Mouse (Mus musculus) liver, postnatal 0 days (tissue): ENCODE data around the gene Cenpa. TPM values are rescaled to one million over a fixed set of nuclear protein-coding genes. Genes with fewer than 3 reads are reported as not detected.
A peak's percentile ranks its signal among the peaks of the same experiment; 100 is the strongest.

Experiments used
- ATAC-seq: fragments of 200-750 bp; cut with Nextera tagmentation; 2 replicates; pipeline ENCODE4 v1.8.0; 2017; ENCODE audit warnings: mild to moderate bottlenecking, moderate library complexity
- DNase-seq: peaks from one replicate; pipeline ENCODE4 v3.0.0-alpha.2; 2016
- H3K27ac ChIP-seq: fragments of 300-500 bp; sonication (generic); 2 replicates; pipeline ENCODE4 v1.5.1; 2014; ENCODE audit warnings: antibody characterized with exemption, moderate library complexity, mild to moderate bottlenecking, low read depth
- H3K27me3 ChIP-seq: fragments of 300-500 bp; sonication (generic); 2 replicates; pipeline ENCODE4 v1.6.1; 2014; ENCODE audit warnings: low read length, control low read depth, mixed read lengths; ENCODE audit not compliant: insufficient read depth
- H3K36me3 ChIP-seq: fragments of 300-500 bp; sonication (generic); replicated peaks from 2 replicates; pipeline ENCODE4 v1.6.1; 2014; ENCODE audit warnings: mild to moderate bottlenecking, control low read depth, low read length, moderate library complexity, mixed read lengths; ENCODE audit not compliant: insufficient read depth
- H3K4me1 ChIP-seq: fragments of 300-500 bp; sonication (generic); 2 replicates; pipeline ENCODE4 v1.6.1; 2014; ENCODE audit warnings: antibody characterized with exemption, mild to moderate bottlenecking, control low read depth; ENCODE audit not compliant: insufficient read depth
- H3K4me2 ChIP-seq: fragments of 300-500 bp; sonication (generic); 2 replicates; pipeline ENCODE4 v1.6.1; 2014; ENCODE audit warnings: low read depth, mild to moderate bottlenecking, low read length, moderate library complexity, mixed read lengths
- H3K4me3 ChIP-seq: fragments of 300-500 bp; sonication (generic); 2 replicates; pipeline ENCODE4 v1.5.1; 2014; ENCODE audit warnings: low read depth, low read length
- H3K9ac ChIP-seq: fragments of 300-500 bp; sonication (generic); replicated peaks from 2 replicates; pipeline ENCODE4 v1.6.1; 2014; ENCODE audit warnings: mild to moderate bottlenecking, moderate library complexity
- H3K9me3 ChIP-seq: fragments of 300-500 bp; sonication (generic); 2 replicates; pipeline ENCODE4 v1.6.1; 2016; ENCODE audit warnings: mild to moderate bottlenecking, control low read depth, low read length, mixed read lengths
- CTCF ChIP-seq: sonication (generic); IDR thresholded peaks from 2 replicates; pipeline ENCODE4 v1.5.1; 2016; ENCODE audit warnings: antibody characterized with exemption, low read depth
- EP300 ChIP-seq: IDR thresholded peaks from 2 replicates; pipeline ENCODE4 v1.6.1; 2016; ENCODE audit warnings: antibody characterized with exemption, low read depth, mild to moderate bottlenecking
- WGBS: fragments of 180-500 bp; shearing (Covaris S2); extraction: QIAGEN DNeasy Blood & Tissue Kit; methylation state at CpG from one replicate; pipeline ENCODE4 v1.1.7; 2014; ENCODE audit not compliant: insufficient replicate concordance; 5-methylcytosine and 5-hydroxymethylcytosine counted together
- polyA plus RNA-seq: library from polyadenylated mRNA; unstranded; fragments of >200 nt; fragmentation: Nextera tagmentation; extraction: Ambion mirVana; gene quantifications from 2 replicates; pipeline ENCODE4 v1.2.1, GENCODE M21; 2015

The Cenpa gene
- polyA plus RNA-seq, 1 experiment from 2014 or later, result 145 TPM

DNA sequence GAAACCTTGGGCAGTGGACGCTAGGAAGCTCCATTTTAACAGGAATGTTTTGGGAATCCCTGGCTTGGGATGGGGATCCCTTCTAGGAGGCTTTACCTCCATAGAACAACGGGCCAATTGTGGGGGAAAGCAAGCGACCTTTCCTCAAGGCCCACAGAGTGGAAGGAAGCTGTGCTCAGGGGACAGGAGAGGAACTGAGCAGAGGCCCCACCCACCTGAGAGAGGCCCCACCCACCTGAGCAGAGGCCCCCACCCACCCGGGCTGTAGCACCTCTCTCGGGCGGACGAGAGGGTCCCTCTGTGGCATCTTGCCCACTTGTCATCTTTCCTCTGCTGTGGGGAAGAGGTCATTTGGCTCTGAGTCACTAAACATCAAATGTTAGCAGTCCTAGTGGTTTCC lies 29.6 kb upstream of the Cenpa start:
- Histone ChIP-seq H3K4me1 (no peaks in the 10 kb centered on the region), H3K9ac (no peak overlapping the region), H3K9me3 (no peaks in the 10 kb centered on the region), H3K27me3 (0 out of 2 replicates have a peak, but pooled peaks cover 5% of the 10 kb centered on the region), H3K36me3 (no peaks in the 10 kb centered on the region), H3K4me2 (no peak overlapping the region), H3K27ac (no peak overlapping the region), H3K4me3 (no peak overlapping the region)
- ATAC-seq (no peak), DNase-seq (no peak)
- 40% methylated on average over 7 of the region's 7 CpGs for WGBS
- TF ChIP-seq EP300 (no peak), CTCF (no peak)

DNA sequence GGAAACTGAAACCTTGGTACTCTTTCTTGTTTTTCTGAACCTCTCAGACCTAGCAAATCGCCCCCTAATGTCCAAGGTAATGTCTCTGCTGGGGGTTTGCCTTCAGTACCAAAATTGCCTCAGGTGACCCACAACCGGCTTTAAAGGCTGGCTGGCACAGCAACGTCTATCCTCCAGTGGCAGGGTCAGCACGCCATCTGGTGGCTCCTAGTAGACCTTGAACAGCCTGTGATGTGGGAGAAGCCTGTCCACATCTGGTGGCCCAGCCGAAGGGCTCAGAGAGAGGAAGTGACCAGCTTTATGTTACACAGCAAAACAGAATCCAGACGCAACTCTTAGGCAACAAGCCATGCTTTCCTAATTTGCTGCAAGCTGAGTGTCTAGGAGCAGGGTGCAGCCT lies 28.5 kb upstream of the Cenpa start:
- H3K4me3 ChIP-seq, result no peak overlapping the region
- no peak overlapping the region for H3K9ac ChIP-seq
- WGBS, result 3% methylated on average over 6 of the region's 6 CpGs
- no peak overlapping the region for H3K4me2 ChIP-seq
- DNase-seq, result peak; percentile 85
- no peaks in the 10 kb centered on the region for H3K4me1 ChIP-seq
- ATAC-seq, result peak; percentile 82
- no peak overlapping the region for H3K27ac ChIP-seq
- no peaks in the 10 kb centered on the region for H3K36me3 ChIP-seq
- H3K9me3 ChIP-seq, result no peaks in the 10 kb centered on the region
- TF ChIP-seq EP300 (no peak), CTCF (peak; percentile 97)
- H3K27me3 ChIP-seq, result 0 out of 2 replicates have a peak, but pooled peaks cover 7% of the 10 kb centered on the region

DNA sequence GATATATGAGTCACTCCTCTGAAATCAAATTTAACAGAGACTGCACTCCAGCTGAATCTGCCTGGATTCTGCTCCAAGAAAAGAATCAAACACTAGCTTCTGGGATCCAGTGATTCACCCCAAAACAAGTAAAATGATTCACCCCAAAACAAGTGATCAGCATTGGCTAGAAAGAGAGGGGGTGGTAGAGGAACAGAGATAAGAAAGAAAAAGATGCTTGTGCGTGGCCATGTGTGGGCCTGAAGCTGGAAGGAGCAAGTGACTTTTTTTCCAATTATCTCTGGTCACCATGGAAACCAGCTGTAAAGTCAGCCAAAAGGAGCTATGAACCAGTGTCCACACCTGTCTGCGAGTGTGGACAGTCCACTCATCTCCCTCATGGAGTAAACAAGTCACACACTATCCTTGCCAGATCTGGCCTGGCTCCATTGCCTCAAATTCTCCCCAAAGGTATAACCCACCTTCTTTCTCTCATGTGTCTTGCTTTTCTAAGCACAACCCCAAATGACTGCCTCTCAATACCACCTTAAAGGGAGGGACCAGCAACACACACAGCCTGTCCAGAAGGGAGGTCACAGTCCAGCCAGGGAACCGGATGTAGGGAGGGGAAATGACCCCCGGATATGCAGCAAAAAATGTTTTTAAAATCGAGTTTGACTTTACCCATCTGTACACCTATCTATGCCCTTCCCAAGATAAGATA lies 22.9 kb upstream of the Cenpa start:
- DNase-seq (no peak), ATAC-seq (no peak)
- no peak overlapping the region for H3K4me3 ChIP-seq
- H3K36me3 ChIP-seq, result no peaks in the 10 kb centered on the region
- 39% methylated on average over 5 of the region's 5 CpGs for WGBS
- peaks cover 10% of the 10 kb centered on the region for H3K4me1 ChIP-seq
- H3K9me3 ChIP-seq, result no peaks in the 10 kb centered on the region
- no peak for TF ChIP-seq CTCF
- no peak for TF ChIP-seq EP300
- H3K9ac ChIP-seq, result no peak overlapping the region
- 0 out of 2 replicates have a peak, but pooled peaks cover 5% of the 10 kb centered on the region for H3K27me3 ChIP-seq
- no peak overlapping the region for H3K27ac ChIP-seq
- H3K4me2 ChIP-seq, result no peak overlapping the region

DNA sequence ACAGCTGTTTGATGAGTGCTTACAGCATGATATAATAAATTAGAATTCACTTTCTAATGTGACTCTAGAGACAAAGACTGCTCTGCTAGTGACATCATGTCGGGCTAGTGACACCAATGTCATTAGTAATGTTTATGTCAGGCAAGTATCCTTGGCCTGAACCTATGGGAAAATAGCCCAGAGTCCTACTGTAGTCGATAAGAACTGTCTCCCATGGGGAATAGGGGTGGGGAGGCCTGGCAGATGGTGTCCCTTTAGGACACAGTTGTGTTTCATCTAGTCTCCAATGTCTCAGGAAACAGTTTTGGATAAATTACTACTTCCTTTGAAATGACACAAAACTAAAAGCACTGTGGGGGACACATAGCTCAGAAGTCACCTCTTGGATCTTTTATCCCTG lies 20.5 kb upstream of the Cenpa start:
- Histone ChIP-seq H3K9me3 (no peaks in the 10 kb centered on the region), H3K27ac (no peak overlapping the region), H3K4me1 (peaks cover 24% of the 10 kb centered on the region), H3K4me3 (no peak overlapping the region), H3K36me3 (no peaks in the 10 kb centered on the region), H3K9ac (no peak overlapping the region), H3K4me2 (no peak overlapping the region), H3K27me3 (0 out of 2 replicates have a peak, but pooled peaks cover 5% of the 10 kb centered on the region)
- TF ChIP-seq EP300 (no peak), CTCF (no peak)
- 60% methylated on average over 2 of the region's 2 CpGs for WGBS
- no peak for DNase-seq
- no peak for ATAC-seq

DNA sequence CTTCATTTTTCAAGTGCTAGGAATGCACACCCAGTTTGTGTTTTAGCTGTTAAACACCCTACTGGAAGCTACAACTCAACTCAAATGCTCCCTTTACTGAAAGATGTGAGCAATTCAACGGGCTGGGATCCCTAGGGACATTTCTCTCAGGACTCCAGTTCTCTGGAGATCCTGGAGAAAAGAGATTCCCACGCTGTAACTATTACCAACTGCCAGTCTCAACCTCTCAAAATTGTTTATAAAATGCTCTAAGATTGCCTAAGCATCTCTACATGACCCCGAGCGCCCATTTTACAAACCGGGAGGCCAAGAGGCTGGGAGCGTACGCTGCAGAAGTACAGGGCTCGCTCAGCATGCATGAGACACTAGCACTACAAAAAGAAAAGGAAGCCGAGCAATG lies 19.2 kb upstream of the Cenpa start:
- 0 out of 2 replicates have a peak, but pooled peaks cover under 1% of the 10 kb centered on the region for H3K27me3 ChIP-seq
- ATAC-seq, result peak; percentile 28
- peak overlapping the region; percentile 99 for H3K4me3 ChIP-seq
- peaks cover 24% of the 10 kb centered on the region for H3K4me1 ChIP-seq
- WGBS, result 26% methylated on average over 9 of the region's 9 CpGs
- no peak for DNase-seq
- H3K36me3 ChIP-seq, result no peaks in the 10 kb centered on the region; the same call in 1 of the 2 replicates
- peak overlapping the region; percentile 90 for H3K9ac ChIP-seq
- H3K9me3 ChIP-seq, result no peaks in the 10 kb centered on the region
- peak overlapping the region; percentile 98 for H3K4me2 ChIP-seq
- TF ChIP-seq CTCF (no peak), EP300 (no peak)
- H3K27ac ChIP-seq, result peak overlapping the region; percentile 78; the same call in 1 of the 2 replicates

DNA sequence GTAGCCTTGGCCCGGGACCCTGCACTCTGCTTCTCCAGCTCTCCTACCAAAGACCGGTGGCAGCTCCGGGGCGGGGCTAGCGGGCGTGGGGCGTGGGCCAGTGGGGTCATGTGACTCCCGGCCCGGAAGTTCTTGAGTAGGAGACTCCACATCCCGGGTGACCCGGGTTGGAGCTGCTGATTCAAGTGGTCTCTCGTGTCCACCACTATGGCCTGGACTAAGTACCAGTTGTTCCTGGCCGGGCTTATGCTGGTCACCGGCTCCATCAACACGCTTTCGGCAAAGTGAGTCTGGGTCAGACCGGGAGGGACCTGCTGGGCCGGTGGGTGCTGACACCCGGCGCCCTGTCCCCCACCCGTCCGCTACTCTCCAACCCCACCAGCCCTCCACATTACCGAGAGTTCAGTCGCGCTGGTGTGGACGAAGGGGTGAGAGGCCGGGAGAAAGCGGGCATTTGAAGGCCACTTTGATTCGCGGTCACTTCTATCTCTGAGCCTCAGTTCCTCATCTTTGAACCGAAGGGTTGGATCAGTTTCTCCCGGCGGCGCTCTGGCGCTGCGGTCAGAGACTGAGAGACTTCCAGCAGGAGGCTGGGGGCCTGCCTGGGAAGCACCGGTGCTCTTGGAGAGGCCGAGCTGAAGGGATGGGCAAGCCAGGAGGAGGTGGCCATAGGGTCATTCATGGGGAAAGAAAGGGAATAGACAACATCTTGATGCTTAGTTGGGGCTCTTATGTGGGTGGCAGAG lies 18.6 kb upstream of the Cenpa start, which contains the start of gene Slc35f6:
Slc35f6 (plus strand) TSS at position 119 of the 746 bp plus-strand sequence.
- peak; percentile 94 for DNase-seq

More for the DNA sequence above, 18.6 kb upstream of the Cenpa start, which contains the start of gene Slc35f6:
- no peaks in the 10 kb centered on the region for H3K27me3 ChIP-seq
- no peaks in the 10 kb centered on the region for H3K9me3 ChIP-seq
- under 1% methylated on average over 37 of the region's 38 CpGs for WGBS
- H3K4me2 ChIP-seq, result peak within 1 kb of the TSS; percentile 98
- no peaks in the 10 kb centered on the region; the same call in none of the 2 replicates for H3K36me3 ChIP-seq
- peak; percentile 94 for ATAC-seq
- H3K4me1 ChIP-seq, result peaks cover 24% of the 10 kb centered on the region
- peak within 1 kb of the TSS; percentile 78 for H3K27ac ChIP-seq
- peak within 1 kb of the TSS; percentile 90 for H3K9ac ChIP-seq
- H3K4me3 ChIP-seq, result peak within 1 kb of the TSS; percentile 99
- TF ChIP-seq CTCF (no peak), EP300 (no peak)
